Mouse (Mus musculus): Measurements from ENCODE around the gene Mcrip1. TPM values are rescaled to one million over a fixed set of nuclear protein-coding genes. Genes with fewer than 3 reads are reported as not detected.

Mcrip1 gene
- total RNA-seq (2023; ENCODE audit: inconsistent age) = 42.2 to 46.1 TPM (median 43.6 TPM) in 4 replicates

GRCm38 (mm10) chr11:120549168-120549945 lies at the start of gene Mcrip1:
Gene Mcrip1, minus strand, starts transcription at chr11:120549727.

GRCm38 (mm10) chr11:120598283-120598989 lies 48.9 kb upstream of the Mcrip1 start, which contains the start of the genes Alyref and Anapc11:
Gene Alyref, minus strand, starts transcription at chr11:120598365.
Gene Anapc11, plus strand, starts transcription at chr11:120598421.

GRCm38 (mm10) chr11:120581490-120582267 lies 32.2 kb upstream of the Mcrip1 start, which contains the start of gene Arhgdia:
Gene Arhgdia, minus strand, starts transcription at chr11:120581624.

GRCm38 (mm10) chr11:120572752-120573584 lies 23.4 kb upstream of the Mcrip1 start, which contains the start of gene P4hb:
Gene P4hb, minus strand, starts transcription at chr11:120573253.

GRCm38 (mm10) chr11:120550810-120551440 lies 1.4 kb upstream of the Mcrip1 start, which contains the start of gene Ppp1r27:
Gene Ppp1r27, minus strand, starts transcription at chr11:120551132.

DNA sequence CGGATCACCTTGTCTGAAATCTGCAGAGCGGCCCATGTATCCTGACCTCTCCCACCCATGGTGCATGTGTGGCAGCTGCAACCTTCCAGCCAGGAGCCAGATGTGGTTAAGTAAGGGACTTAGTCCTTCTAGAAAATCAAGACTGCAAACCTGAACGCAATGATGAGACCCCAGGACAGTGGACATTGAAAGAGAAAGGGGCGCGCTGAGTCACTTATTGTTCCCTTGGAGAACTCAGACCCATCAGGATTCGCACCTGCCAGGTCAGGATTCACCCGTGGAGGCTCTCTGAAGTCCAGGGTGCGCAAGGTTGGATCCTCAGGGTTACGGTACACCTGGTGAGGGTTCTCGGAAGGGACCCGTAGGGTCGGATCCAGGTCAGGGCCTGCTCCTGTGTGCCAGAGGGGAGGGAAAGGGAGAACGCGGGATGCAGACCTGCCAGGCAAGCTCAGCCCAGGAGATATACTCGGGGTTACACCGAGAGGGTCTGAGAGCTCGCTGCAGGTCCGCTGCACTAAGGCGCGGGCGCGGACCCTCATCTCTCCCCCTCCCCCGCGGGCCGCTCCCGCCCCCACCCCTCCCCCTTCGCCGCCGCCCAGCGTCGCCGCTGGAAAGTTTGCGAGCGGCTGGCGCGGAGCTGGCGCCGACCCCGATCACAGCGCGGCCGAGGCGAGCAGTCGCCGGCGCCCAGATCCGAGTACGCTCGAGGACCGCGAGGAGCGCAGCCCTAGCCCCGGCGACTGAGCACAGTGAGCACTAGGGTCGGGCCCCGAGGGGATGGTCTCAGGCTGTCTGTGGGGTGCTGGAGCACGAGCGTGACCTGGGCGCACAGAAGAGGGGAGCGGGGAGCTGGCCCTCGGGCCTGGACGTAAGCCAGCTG lies 19.2 kb downstream of the Mcrip1 start, which contains the start of gene Gcgr:
Gene Gcgr (plus strand): TSS at position 615 of the 880 bp plus-strand sequence.

Other genes with a start within 250 kb of the Mcrip1 start
- 1,255 to 1,296 TPM (median 1,289 TPM) in 4 replicates for gene Actg1, start 201.2 kb downstream of the Mcrip1 start, total RNA-seq (2023; ENCODE audit: inconsistent age)
- gene Fscn2, start 188.2 kb downstream of the Mcrip1 start, total RNA-seq (2023; ENCODE audit: inconsistent age) = not detected in 4 replicates
- 18.9 to 24.4 TPM (median 19.5 TPM) in 4 replicates for gene Faap100, start 171.0 kb downstream of the Mcrip1 start, total RNA-seq (2023; ENCODE audit: inconsistent age)
- gene Nploc4, start 112.0 kb downstream of the Mcrip1 start, total RNA-seq (2023; ENCODE audit: inconsistent age) = 60.2 to 72.2 TPM (median 62.6 TPM) in 4 replicates
- gene Tspan10, start 107.1 kb downstream of the Mcrip1 start, total RNA-seq (2023; ENCODE audit: inconsistent age) = 19.3 to 55.6 TPM (median 19.3 TPM) in 3 of 4 replicates, not detected in the other
- gene Pde6g, start 96.2 kb downstream of the Mcrip1 start, total RNA-seq (2023; ENCODE audit: inconsistent age) = 0.21 to 0.87 TPM in 2 of 4 replicates, not detected in the others
- 3.7 to 11.0 TPM (median 7.5 TPM) in 4 replicates for gene Oxld1, start 91.7 kb downstream of the Mcrip1 start, total RNA-seq (2023; ENCODE audit: inconsistent age)
- gene Ccdc137, start 91.6 kb downstream of the Mcrip1 start, total RNA-seq (2023; ENCODE audit: inconsistent age) = 34.0 to 41.8 TPM (median 36.3 TPM) in 4 replicates
- gene Arl16, start 82.1 kb downstream of the Mcrip1 start, total RNA-seq (2023; ENCODE audit: inconsistent age) = 10.4 to 13.5 TPM (median 11.1 TPM) in 4 replicates
- gene Mrpl12, start 65.1 kb downstream of the Mcrip1 start, total RNA-seq (2023; ENCODE audit: inconsistent age) = 32.3 to 43.2 TPM (median 33.4 TPM) in 4 replicates
- 10.5 to 14.5 TPM (median 12.3 TPM) in 4 replicates for gene Slc25a10, start 57.9 kb downstream of the Mcrip1 start, total RNA-seq (2023; ENCODE audit: inconsistent age)
- not detected in 4 replicates for gene Gcgr, start 19.0 kb downstream of the Mcrip1 start, total RNA-seq (2023; ENCODE audit: inconsistent age)
- gene Ppp1r27, start 1.4 kb upstream of the Mcrip1 start, total RNA-seq (2023; ENCODE audit: inconsistent age) = not detected in 4 replicates
- 141 to 162 TPM (median 155 TPM) in 4 replicates for gene P4hb, start 23.5 kb upstream of the Mcrip1 start, total RNA-seq (2023; ENCODE audit: inconsistent age)
- gene Arhgdia, start 31.9 kb upstream of the Mcrip1 start, total RNA-seq (2023; ENCODE audit: inconsistent age) = 520 to 560 TPM (median 534 TPM) in 4 replicates
- 127 to 143 TPM (median 137 TPM) in 4 replicates for gene Alyref, start 48.6 kb upstream of the Mcrip1 start, total RNA-seq (2023; ENCODE audit: inconsistent age)
- 45.7 to 57.2 TPM (median 47.4 TPM) in 4 replicates for gene Anapc11, start 48.7 kb upstream of the Mcrip1 start, total RNA-seq (2023; ENCODE audit: inconsistent age)
- 1.1 to 3.0 TPM in 2 of 4 replicates, not detected in the others for gene Npb, start 58.8 kb upstream of the Mcrip1 start, total RNA-seq (2023; ENCODE audit: inconsistent age)
- 96.0 to 113 TPM (median 107 TPM) in 4 replicates for gene Pcyt2, start 68.2 kb upstream of the Mcrip1 start, total RNA-seq (2023; ENCODE audit: inconsistent age)
- gene Sirt7, start 75.5 kb upstream of the Mcrip1 start, total RNA-seq (2023; ENCODE audit: inconsistent age) = 114 to 130 TPM (median 118 TPM) in 4 replicates
- gene Mafg, start 83.9 kb upstream of the Mcrip1 start, total RNA-seq (2023; ENCODE audit: inconsistent age) = 57.2 to 69.2 TPM (median 65.4 TPM) in 4 replicates
- 0.96 to 1.9 TPM (median 1.0 TPM) in 4 replicates for gene Pycr1, start 94.0 kb upstream of the Mcrip1 start, total RNA-seq (2023; ENCODE audit: inconsistent age)
- 1.3 to 2.2 TPM in 2 of 4 replicates, not detected in the others for gene Myadml2, start 98.4 kb upstream of the Mcrip1 start, total RNA-seq (2023; ENCODE audit: inconsistent age)
- gene Notum, start 111.4 kb upstream of the Mcrip1 start, total RNA-seq (2023; ENCODE audit: inconsistent age) = not detected in 4 replicates
- 93.0 to 111 TPM (median 107 TPM) in 4 replicates for gene Aspscr1, start 123.2 kb upstream of the Mcrip1 start, total RNA-seq (2023; ENCODE audit: inconsistent age)
- gene Cenpx, start 164.0 kb upstream of the Mcrip1 start, total RNA-seq (2023; ENCODE audit: inconsistent age) = 31.7 to 39.4 TPM (median 35.3 TPM) in 4 replicates
- 36.5 to 42.3 TPM (median 40.7 TPM) in 4 replicates for gene Lrrc45, start 164.2 kb upstream of the Mcrip1 start, total RNA-seq (2023; ENCODE audit: inconsistent age)
- gene Rac3, start 171.7 kb upstream of the Mcrip1 start, total RNA-seq (2023; ENCODE audit: inconsistent age) = 0.48 to 2.2 TPM (median 1.6 TPM) in 3 of 4 replicates, not detected in the other
- gene Dcxr, start 177.6 kb upstream of the Mcrip1 start, total RNA-seq (2023; ENCODE audit: inconsistent age) = 15.2 to 20.4 TPM (median 17.6 TPM) in 4 replicates
- gene Cbr2, start 182.4 kb upstream of the Mcrip1 start, total RNA-seq (2023; ENCODE audit: inconsistent age) = not detected in 4 replicates
- 35.2 to 44.7 TPM (median 42.3 TPM) in 4 replicates for gene Hmga1b, start 213.1 kb upstream of the Mcrip1 start, total RNA-seq (2023; ENCODE audit: inconsistent age)
- gene Rfng, start 234.5 kb upstream of the Mcrip1 start, total RNA-seq (2023; ENCODE audit: inconsistent age) = 11.6 to 15.4 TPM (median 14.0 TPM) in 4 replicates
- 71.7 to 83.8 TPM (median 79.2 TPM) in 4 replicates for gene Gps1, start 234.5 kb upstream of the Mcrip1 start, total RNA-seq (2023; ENCODE audit: inconsistent age)
- gene Dus1l, start 246.7 kb upstream of the Mcrip1 start, total RNA-seq (2023; ENCODE audit: inconsistent age) = 55.9 to 72.0 TPM (median 62.7 TPM) in 4 replicates

Measured in B cell, adult (primary cell).